Mouse (Mus musculus) stomach, postnatal 0 days (tissue): ENCODE data around the gene Bach2. TPM values are rescaled to one million over a fixed set of nuclear protein-coding genes. Genes with fewer than 3 reads are reported as not detected.

Experiments
- ATAC-seq: fragments of 200-750 bp; cut with Nextera tagmentation; 2 replicates; pipeline ENCODE4 v1.8.0; 2017; ENCODE audit not compliant: low FRiP score, low TSS enrichment
- DNase-seq: peaks from one replicate; pipeline ENCODE4 v3.0.0-alpha.2; 2016; ENCODE audit warnings: low spot score
- H3K27ac ChIP-seq: fragments of 300-500 bp; sonication (generic); replicated peaks from 2 replicates; pipeline ENCODE4 v1.5.1; 2014; ENCODE audit warnings: mild to moderate bottlenecking, control low read depth
- H3K27me3 ChIP-seq: fragments of 300-500 bp; sonication (generic); 2 replicates; pipeline ENCODE4 v1.6.1; 2014; ENCODE audit warnings: low read length; ENCODE audit not compliant: control insufficient read depth, insufficient read depth
- H3K36me3 ChIP-seq: fragments of 300-500 bp; sonication (generic); 2 replicates; pipeline ENCODE4 v1.6.1; 2014; ENCODE audit warnings: low read length, mixed read lengths; ENCODE audit not compliant: control insufficient read depth, insufficient read depth
- H3K4me1 ChIP-seq: fragments of 300-500 bp; sonication (generic); replicated peaks from 2 replicates; pipeline ENCODE4 v1.6.1; 2014; ENCODE audit warnings: antibody characterized with exemption; ENCODE audit not compliant: control insufficient read depth, insufficient read depth
- H3K4me2 ChIP-seq: fragments of 300-500 bp; sonication (generic); replicated peaks from 2 replicates; pipeline ENCODE4 v1.6.1; 2014; ENCODE audit warnings: low read depth, mild to moderate bottlenecking, control low read depth, moderate library complexity
- H3K4me3 ChIP-seq: fragments of 300-500 bp; sonication (generic); 2 replicates; pipeline ENCODE4 v1.5.1; 2014; ENCODE audit warnings: low read depth, low read length, control low read depth
- H3K9ac ChIP-seq: fragments of 300-500 bp; sonication (generic); 2 replicates; pipeline ENCODE4 v1.6.1; 2014; ENCODE audit warnings: mild to moderate bottlenecking, low read length, control low read depth, mixed read lengths
- H3K9me3 ChIP-seq: fragments of 300-500 bp; sonication (generic); 2 replicates; pipeline ENCODE4 v1.6.1; 2016; ENCODE audit warnings: low read length; ENCODE audit not compliant: control insufficient read depth
- CTCF ChIP-seq: IDR thresholded peaks from 2 replicates; pipeline ENCODE4 v1.5.1; 2016; ENCODE audit warnings: antibody characterized with exemption, low read depth, mild to moderate bottlenecking, moderate library complexity
- EP300 ChIP-seq: optimal IDR thresholded peaks from 2 replicates; pipeline ENCODE3; 2016; ENCODE audit warnings: antibody characterized with exemption
- WGBS: fragments of 180-500 bp; shearing (Covaris S2); extraction: QIAGEN DNeasy Blood & Tissue Kit; methylation state at CpG from one replicate; pipeline ENCODE4 v1.1.7; 2014; 5-methylcytosine and 5-hydroxymethylcytosine counted together
- polyA plus RNA-seq: library from polyadenylated mRNA; unstranded; fragments of >200 nt; fragmentation: Nextera tagmentation; extraction: Ambion mirVana; gene quantifications from 2 replicates; pipeline ENCODE4 v1.2.1, GENCODE M21; 2015

Bach2 gene
- polyA plus RNA-seq, 1 experiment from 2014 or later = 1.9 TPM

DNA sequence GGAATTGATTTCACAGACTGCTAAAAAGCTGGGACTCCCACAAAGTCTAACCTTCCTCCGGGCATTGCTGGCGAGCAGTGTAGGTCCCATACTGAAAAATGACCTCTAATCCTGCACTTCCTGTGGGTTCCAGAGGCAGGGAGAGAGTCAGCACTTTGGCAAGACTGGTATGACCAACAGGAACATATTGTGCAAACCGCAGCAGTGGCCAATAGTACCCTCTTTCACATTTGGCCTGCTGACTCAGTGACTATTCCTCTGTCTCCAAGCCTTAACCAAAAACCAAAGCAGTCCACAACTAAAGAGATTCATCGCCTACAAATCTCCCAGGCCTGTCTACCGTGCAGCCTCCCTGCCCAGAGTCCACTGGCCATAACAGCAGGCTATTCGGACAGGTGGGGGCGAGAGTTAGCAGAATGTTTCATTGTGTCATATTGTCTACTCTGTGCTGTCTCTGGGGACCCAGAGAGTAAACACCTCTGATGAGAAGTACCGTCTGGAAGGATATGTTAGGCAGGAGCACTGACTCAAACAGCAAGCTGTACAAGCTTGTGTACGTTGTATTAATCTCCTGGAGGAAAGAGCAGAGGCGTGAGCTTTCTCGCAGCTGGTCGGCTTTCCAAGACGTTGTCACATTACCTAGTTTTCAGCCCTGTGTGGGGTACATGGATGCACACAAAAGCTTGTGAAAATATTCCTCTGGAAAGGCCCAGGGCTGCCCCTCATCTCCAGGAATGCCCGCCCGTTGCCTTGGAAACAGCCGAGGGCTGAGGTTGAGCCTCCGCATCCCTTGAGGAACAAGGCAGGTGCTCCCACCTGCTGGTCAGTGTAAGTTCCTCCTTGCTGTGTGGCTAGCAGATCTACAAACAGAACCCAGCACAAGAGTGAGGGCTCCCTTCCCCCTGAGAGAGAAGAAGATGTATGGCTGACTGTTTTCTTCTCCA lies 331.7 kb downstream of the Bach2 start:
- no peaks in the 10 kb centered on the region for H3K27me3 ChIP-seq
- H3K4me2 ChIP-seq = peak overlapping the region; percentile 23
- 35% methylated on average over 17 of the region's 17 CpGs for WGBS
- no peak overlapping the region for H3K4me3 ChIP-seq
- peaks cover 3% of the 10 kb centered on the region; the same call in 1 of the 2 replicates for H3K4me1 ChIP-seq
- no peaks in the 10 kb centered on the region for H3K36me3 ChIP-seq
- H3K9ac ChIP-seq = no peak overlapping the region
- H3K9me3 ChIP-seq = no peaks in the 10 kb centered on the region
- DNase-seq (peak; percentile 44), ATAC-seq (peak; percentile 41; the same call in 1 of the 2 replicates)
- H3K27ac ChIP-seq = peak overlapping the region; percentile 30; the same call in 1 of the 2 replicates
- TF ChIP-seq EP300 = no peak
- TF ChIP-seq CTCF = peak; percentile 56

GRCm38 (mm10) chr4:32570939-32571317 lies 332.3 kb downstream of the Bach2 start:
- ATAC-seq (peak; percentile 52; the same call in 1 of the 2 replicates), DNase-seq (peak; percentile 41)
- Histone ChIP-seq H3K4me1 (peaks cover 3% of the 10 kb centered on the region; the same call in 1 of the 2 replicates), H3K9me3 (no peaks in the 10 kb centered on the region), H3K27me3 (no peaks in the 10 kb centered on the region), H3K4me2 (0 out of 2 replicates have a peak overlapping the region, but pooled peaks have one; percentile 11), H3K36me3 (no peaks in the 10 kb centered on the region), H3K27ac (0 out of 2 replicates have a peak overlapping the region, but pooled peaks have one; percentile 30), H3K4me3 (no peak overlapping the region), H3K9ac (no peak overlapping the region)
- WGBS = 43% methylated on average over 8 of the region's 8 CpGs
- TF ChIP-seq CTCF (no peak), EP300 (no peak)

DNA sequence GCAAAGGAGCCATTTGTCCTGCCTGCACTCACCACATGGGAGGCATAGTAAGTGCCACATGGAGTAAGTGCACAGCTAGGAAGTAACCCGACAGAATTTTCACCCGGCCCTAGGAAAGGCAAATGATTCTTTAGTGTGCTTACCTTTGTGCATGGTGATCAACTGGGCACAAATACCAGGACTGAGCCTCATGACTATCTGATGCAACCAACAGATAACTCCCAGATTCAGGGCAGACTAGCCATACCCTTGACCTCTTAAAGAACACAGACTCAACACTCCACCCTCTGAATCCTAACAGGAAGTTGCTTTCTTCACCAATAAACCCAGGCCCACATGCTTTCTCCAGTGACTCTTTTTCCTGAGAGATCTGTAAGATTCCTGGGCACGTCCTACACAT lies 332.8 kb downstream of the Bach2 start:
- Histone ChIP-seq H3K9ac (no peak overlapping the region), H3K9me3 (no peaks in the 10 kb centered on the region), H3K4me3 (no peak overlapping the region), H3K4me1 (peaks cover 3% of the 10 kb centered on the region; the same call in 1 of the 2 replicates), H3K27ac (0 out of 2 replicates have a peak overlapping the region, but pooled peaks have one; percentile 30), H3K27me3 (no peaks in the 10 kb centered on the region), H3K4me2 (no peak overlapping the region), H3K36me3 (no peaks in the 10 kb centered on the region)
- WGBS = 46% methylated on average over 3 of the region's 3 CpGs
- TF ChIP-seq EP300 = no peak
- TF ChIP-seq CTCF = no peak
- ATAC-seq (peak; percentile 60), DNase-seq (no peak)

GRCm38 (mm10) chr4:32572118-32572517 lies 333.5 kb downstream of the Bach2 start:
- peaks cover 3% of the 10 kb centered on the region; the same call in 1 of the 2 replicates for H3K4me1 ChIP-seq
- H3K4me3 ChIP-seq = no peak overlapping the region
- no peak overlapping the region for H3K4me2 ChIP-seq
- H3K36me3 ChIP-seq = no peaks in the 10 kb centered on the region
- H3K27ac ChIP-seq = no peak overlapping the region
- H3K27me3 ChIP-seq = no peaks in the 10 kb centered on the region
- DNase-seq (peak; percentile 50), ATAC-seq (peak; percentile 74)
- no peaks in the 10 kb centered on the region for H3K9me3 ChIP-seq
- no peak overlapping the region for H3K9ac ChIP-seq
- TF ChIP-seq EP300 (no peak), CTCF (peak; percentile 88)
- 57% methylated on average over 1 of the region's 1 CpGs for WGBS

DNA sequence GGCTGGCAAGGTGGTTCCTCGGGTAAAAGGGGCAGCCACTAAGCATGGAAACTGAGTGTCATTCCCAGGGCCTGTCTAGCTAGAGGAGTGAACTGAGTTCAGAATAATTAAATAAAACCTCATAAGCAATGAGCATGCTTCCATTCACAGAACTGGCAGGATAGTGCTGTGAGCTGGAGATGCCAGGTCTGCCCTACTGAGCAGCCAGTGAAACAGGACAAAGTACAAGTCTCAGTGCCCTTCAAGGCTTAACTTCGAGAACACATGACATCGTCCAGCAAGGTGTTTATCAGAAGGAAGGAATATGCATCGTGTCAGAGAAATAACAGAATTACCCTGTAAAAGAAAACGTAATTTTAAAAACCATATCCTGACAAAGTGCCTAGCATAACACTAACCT lies 335.0 kb downstream of the Bach2 start:
- Histone ChIP-seq H3K4me2 (no peak overlapping the region), H3K27ac (no peak overlapping the region), H3K36me3 (no peaks in the 10 kb centered on the region), H3K4me1 (peaks cover 3% of the 10 kb centered on the region; the same call in 1 of the 2 replicates), H3K4me3 (no peak overlapping the region), H3K27me3 (no peaks in the 10 kb centered on the region), H3K9me3 (no peaks in the 10 kb centered on the region), H3K9ac (no peak overlapping the region)
- DNase-seq (no peak), ATAC-seq (no peak)
- WGBS = 81% methylated on average over 5 of the region's 5 CpGs
- TF ChIP-seq EP300 (no peak), CTCF (no peak)

DNA sequence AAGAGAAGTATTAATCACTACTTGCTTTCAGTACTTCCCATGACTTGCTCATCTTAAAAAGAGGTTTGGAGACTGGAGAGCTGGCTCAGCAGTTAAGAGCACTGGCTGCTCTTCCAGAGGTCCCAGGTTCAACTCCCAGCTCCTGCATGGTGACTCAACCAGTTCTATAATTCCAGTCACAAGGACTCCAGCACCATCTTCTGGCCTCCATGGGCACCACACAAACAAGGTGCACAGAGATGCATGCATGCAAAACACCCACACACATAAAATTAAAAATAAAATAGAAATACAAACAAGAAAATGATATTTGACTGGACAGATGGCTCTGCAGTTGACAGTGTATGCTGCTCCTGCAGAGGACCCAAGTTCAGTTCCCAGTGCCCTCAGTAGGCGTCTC lies 336.0 kb downstream of the Bach2 start:
- 97% methylated on average over 1 of the region's 1 CpGs for WGBS
- H3K27me3 ChIP-seq = no peaks in the 10 kb centered on the region
- H3K36me3 ChIP-seq = no peaks in the 10 kb centered on the region
- no peak for DNase-seq
- H3K9ac ChIP-seq = no peak overlapping the region
- H3K27ac ChIP-seq = no peak overlapping the region
- TF ChIP-seq EP300 (no peak), CTCF (peak; percentile 52)
- H3K4me3 ChIP-seq = no peak overlapping the region
- no peak for ATAC-seq
- H3K9me3 ChIP-seq = no peaks in the 10 kb centered on the region
- no peak overlapping the region for H3K4me2 ChIP-seq
- peaks cover 2% of the 10 kb centered on the region; the same call in 1 of the 2 replicates for H3K4me1 ChIP-seq
